Mouse (Mus musculus): ENCODE data around the gene Sult1e1.

The Sult1e1 gene

GRCm38 (mm10) chr5:87591494-87591893 is at the start of gene Sult1e1:
Gene Sult1e1, minus strand, starts transcription at chr5:87591594.
- no peak for DNase-seq (ENCODE audit: low spot score in 2 of 2)

- DNase-seq (ENCODE audit: low spot score in 2 of 2) = no peak
These were observed 31.3 kb upstream of the Sult1e1 start for GRCm38 (mm10) chr5:87622681-87623080.

DNA sequence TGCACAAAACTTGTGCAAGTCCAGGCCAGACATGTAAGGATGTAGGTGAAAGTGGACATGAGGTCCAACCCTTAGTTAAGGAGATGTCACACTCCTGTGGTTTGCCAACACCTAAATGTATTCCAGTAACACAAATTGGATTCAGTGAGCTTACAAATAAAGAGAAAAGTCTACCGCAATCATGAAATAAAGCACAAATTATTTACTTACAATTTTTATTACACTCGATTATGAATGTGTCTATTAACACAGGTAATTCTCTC is 23.7 kb upstream of the Sult1e1 start:
- DNase-seq (ENCODE audit: low spot score in 2 of 2) = no peak

DNA sequence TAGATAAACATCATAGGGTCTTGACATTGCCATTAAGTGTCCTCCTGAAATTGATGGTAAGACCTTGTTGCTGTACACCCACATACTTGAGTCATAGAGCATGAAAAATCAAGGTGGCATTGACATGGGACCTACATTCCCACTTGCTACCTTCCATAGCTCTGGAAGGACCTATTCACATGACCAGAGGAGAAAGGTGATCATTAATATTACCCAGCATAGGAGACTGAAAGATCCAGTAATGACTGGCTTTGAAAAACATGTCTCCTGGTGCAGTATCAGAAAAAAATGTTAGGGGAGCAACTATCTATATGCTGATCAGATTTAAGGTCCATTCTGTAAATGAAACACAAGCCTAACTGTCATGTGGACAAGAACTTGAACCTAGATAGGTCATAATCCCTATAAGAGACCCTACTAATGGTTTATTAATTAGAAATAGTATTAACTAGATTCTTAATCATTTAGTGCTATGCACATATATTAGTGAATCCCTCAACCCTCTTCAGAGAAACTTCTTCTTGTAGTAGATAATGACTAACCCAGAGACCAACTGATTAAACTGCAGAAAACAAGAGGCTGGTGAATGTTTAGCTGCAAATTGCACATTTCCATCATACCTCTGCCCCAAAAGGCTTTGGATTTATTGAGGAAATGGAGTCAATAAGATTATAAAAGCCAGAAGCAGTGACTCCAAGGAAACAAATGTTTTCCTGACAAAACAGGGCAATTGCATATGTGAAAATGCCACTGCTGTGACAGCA is 23.2 kb upstream of the Sult1e1 start:
- DNase-seq (ENCODE audit: low spot score in 2 of 2) = no peak

GRCm38 (mm10) chr5:87601018-87601417 is 9.6 kb upstream of the Sult1e1 start:
- no peak for DNase-seq (ENCODE audit: low spot score in 2 of 2)

GRCm38 (mm10) chr5:87597891-87598290 is 6.5 kb upstream of the Sult1e1 start:
- no peak for DNase-seq (ENCODE audit: low spot score in 2 of 2)

GRCm38 (mm10) chr5:87589916-87590315 is 1.5 kb downstream of the Sult1e1 start:
- no peak for DNase-seq (ENCODE audit: low spot score in 2 of 2)

GRCm38 (mm10) chr5:87580389-87580788 is 11.0 kb downstream of the Sult1e1 start:
- no peak for DNase-seq (ENCODE audit: low spot score in 2 of 2)

DNA sequence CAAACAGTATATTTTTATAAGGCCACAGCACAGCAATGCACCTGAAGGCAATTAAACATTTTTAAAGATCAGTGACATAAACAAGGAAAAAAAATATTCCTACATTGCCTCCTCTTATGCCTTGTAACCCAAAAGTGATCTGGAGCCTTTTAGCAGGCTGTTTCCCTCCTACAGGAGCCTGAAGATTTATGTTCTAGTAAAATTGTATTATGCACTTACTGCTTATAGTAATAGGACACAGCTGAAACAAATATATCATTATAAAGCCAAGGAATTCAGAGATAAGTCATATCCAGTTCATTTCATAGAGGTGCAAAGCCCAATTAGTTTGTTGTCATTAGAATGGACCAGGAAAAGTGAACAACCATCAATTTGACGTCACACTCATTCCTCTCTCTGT is 17.2 kb downstream of the Sult1e1 start:
- no peak for DNase-seq (ENCODE audit: low spot score in 2 of 2)

- no peak for DNase-seq (ENCODE audit: low spot score in 2 of 2)
These were observed 17.9 kb downstream of the Sult1e1 start for GRCm38 (mm10) chr5:87573490-87573889.

GRCm38 (mm10) chr5:87572781-87573180 is 18.6 kb downstream of the Sult1e1 start:
- DNase-seq (ENCODE audit: low spot score in 2 of 2) = no peak

GRCm38 (mm10) chr5:87568845-87569244 is 22.5 kb downstream of the Sult1e1 start, which contains the start of gene Sult1d1:
Gene Sult1d1, minus strand, starts transcription at chr5:87569027.
- DNase-seq (ENCODE audit: low spot score in 2 of 2) = no peak

DNA sequence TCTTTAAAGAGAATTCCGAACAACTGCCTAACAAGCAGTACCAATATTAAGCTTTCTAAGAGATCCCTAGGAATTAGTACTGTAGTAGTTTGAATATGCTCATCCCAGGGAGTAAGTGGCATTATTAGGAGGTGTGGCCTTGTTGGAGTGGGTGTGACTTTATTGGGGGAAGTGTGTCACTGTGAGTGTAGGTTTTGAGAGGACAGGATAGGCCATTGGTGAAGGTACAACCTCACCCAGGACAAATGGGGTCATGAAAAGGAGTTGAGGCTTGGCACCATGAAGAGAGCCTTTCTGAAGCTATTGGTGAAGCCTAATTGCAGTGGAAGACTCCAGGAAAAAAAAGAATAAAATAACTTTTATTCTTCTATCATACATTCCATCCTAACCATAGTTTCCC is 24.1 kb downstream of the Sult1e1 start:
- no peak for DNase-seq (ENCODE audit: low spot score in 2 of 2)

DNA sequence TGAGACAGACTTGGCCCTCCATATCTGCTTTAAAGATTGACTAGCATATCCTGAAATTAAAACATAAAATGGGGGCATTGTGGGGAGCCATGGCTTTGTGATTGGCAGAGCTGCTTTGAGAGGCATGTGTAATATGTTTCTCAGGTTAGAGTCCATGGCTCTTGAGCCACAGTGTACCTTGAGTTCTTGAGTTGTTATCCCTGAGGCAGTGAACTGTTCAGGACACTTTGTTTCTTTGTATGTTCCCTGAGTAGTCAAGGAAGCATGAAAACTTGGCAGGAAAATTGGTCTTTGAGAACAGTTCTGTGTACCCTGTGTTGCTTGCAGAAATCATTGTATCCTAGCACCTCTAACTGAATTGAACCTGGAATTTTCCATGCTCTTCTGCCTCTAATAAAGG is 28.4 kb downstream of the Sult1e1 start:
- DNase-seq (ENCODE audit: low spot score in 2 of 2) = no peak

- no peak for DNase-seq (ENCODE audit: low spot score in 2 of 2)
These were observed 28.9 kb downstream of the Sult1e1 start for GRCm38 (mm10) chr5:87562526-87562925.

GRCm38 (mm10) chr5:87560145-87560544 is 31.2 kb downstream of the Sult1e1 start:
- DNase-seq (ENCODE audit: low spot score in 2 of 2) = no peak

GRCm38 (mm10) chr5:87550935-87551334 is 40.5 kb downstream of the Sult1e1 start:
- no peak for DNase-seq (ENCODE audit: low spot score in 2 of 2)

GRCm38 (mm10) chr5:87538111-87538510 is 53.3 kb downstream of the Sult1e1 start, which contains the start of gene Sult1b1:
Gene Sult1b1, minus strand, starts transcription at chr5:87538195.
- no peak for DNase-seq (ENCODE audit: low spot score in 2 of 2)

DNA sequence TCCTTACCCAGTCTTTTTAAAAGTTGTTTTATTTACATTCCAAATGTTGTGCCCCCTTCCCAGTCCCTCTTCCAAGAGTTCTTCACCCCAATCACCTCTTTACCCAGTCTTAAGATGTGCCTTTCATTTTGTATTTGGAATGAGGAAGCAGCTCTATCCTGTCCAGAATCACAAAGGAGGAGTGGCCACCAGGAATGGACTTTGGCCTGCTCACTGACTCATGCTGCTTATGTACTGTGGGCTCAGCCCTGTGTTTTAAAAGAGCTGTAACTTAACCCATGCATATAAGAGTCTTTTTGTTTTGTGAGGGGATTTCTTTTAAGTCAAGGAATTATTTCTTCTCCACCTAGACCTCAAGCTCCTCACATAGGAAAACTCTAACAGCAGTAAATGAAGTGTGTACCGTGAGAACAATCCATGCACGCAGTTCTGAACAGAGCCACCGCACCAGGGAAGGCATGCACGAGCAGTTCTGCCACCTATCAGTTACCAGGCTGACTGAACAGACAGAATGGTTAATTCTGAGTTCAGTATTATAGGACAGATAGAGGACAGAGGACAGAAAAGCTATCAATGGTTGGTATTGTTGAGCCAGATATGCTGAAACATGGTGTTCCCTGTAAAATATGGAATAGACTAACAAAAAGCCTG is 55.3 kb downstream of the Sult1e1 start:
- no peak for DNase-seq (ENCODE audit: low spot score in 2 of 2)

- no peak for DNase-seq (ENCODE audit: low spot score in 2 of 2)
These were observed 59.1 kb downstream of the Sult1e1 start for GRCm38 (mm10) chr5:87532288-87532687.

Data from urinary bladder, postnatal 36 days (tissue).